Mouse (Mus musculus) CD4-positive, CD25-positive, alpha-beta regulatory T cell, adult 2 months (primary cell): Measurements from ENCODE around the gene A330070K13Rik.

Source experiments
- DNase-seq: peaks from one replicate; pipeline ENCODE4 v3.0.0-alpha.2; 2012; ENCODE audit warnings: low read depth, low spot score

Gene A330070K13Rik

GRCm38 (mm10) chr5:130384222-130384912 is at the start of gene A330070K13Rik:
TSS of gene A330070K13Rik (minus strand) at chr5:130384631.
- DNase-seq = no peak

GRCm38 (mm10) chr5:130411516-130411915 is 27.1 kb upstream of the A330070K13Rik start:
- no peak for DNase-seq

GRCm38 (mm10) chr5:130409706-130410105 is 25.3 kb upstream of the A330070K13Rik start:
- no peak for DNase-seq

GRCm38 (mm10) chr5:130405201-130405600 is 20.8 kb upstream of the A330070K13Rik start:
- peak; percentile 28 for DNase-seq

- DNase-seq = no peak
Measured at GRCm38 (mm10) chr5:130400136-130400917, 15.9 kb upstream of the A330070K13Rik start.

- no peak for DNase-seq
Measured at GRCm38 (mm10) chr5:130395142-130395541, 10.7 kb upstream of the A330070K13Rik start.

GRCm38 (mm10) chr5:130394386-130394785 is 10.0 kb upstream of the A330070K13Rik start:
- no peak for DNase-seq

- no peak for DNase-seq
Measured at GRCm38 (mm10) chr5:130393618-130394355, 9.4 kb upstream of the A330070K13Rik start.

GRCm38 (mm10) chr5:130386418-130386817 is 2.0 kb upstream of the A330070K13Rik start:
- no peak for DNase-seq

GRCm38 (mm10) chr5:130375411-130375810 is 9.0 kb downstream of the A330070K13Rik start:
- no peak for DNase-seq

- DNase-seq = no peak
Measured at GRCm38 (mm10) chr5:130369237-130369636, 15.2 kb downstream of the A330070K13Rik start, which contains the start of gene Caln1. TSS of gene Caln1 (plus strand) at chr5:130369455.

- no peak for DNase-seq
Measured at GRCm38 (mm10) chr5:130368236-130368635, 16.2 kb downstream of the A330070K13Rik start.

- no peak for DNase-seq
Measured at GRCm38 (mm10) chr5:130363773-130364172, 20.7 kb downstream of the A330070K13Rik start.

GRCm38 (mm10) chr5:130363111-130363510 is 21.3 kb downstream of the A330070K13Rik start:
- DNase-seq = no peak

GRCm38 (mm10) chr5:130355223-130355622 is 29.2 kb downstream of the A330070K13Rik start:
- no peak for DNase-seq

GRCm38 (mm10) chr5:130345871-130346270 is 38.6 kb downstream of the A330070K13Rik start:
- DNase-seq = no peak

- DNase-seq = no peak
Measured at GRCm38 (mm10) chr5:130344999-130345398, 39.4 kb downstream of the A330070K13Rik start.

GRCm38 (mm10) chr5:130340656-130341055 is 43.8 kb downstream of the A330070K13Rik start:
- no peak for DNase-seq

GRCm38 (mm10) chr5:130335462-130335861 is 49.0 kb downstream of the A330070K13Rik start:
- DNase-seq = no peak

- no peak for DNase-seq
Measured at GRCm38 (mm10) chr5:130333971-130334370, 50.5 kb downstream of the A330070K13Rik start.

GRCm38 (mm10) chr5:130333566-130333965 is 50.9 kb downstream of the A330070K13Rik start:
- no peak for DNase-seq

GRCm38 (mm10) chr5:130331206-130331605 is 53.2 kb downstream of the A330070K13Rik start:
- DNase-seq = no peak
